Mouse (Mus musculus) C3H10T1/2 (cell line): ENCODE data around the gene Mageb2. TPM values are rescaled to one million over a fixed set of nuclear protein-coding genes. Genes with fewer than 3 reads are reported as not detected.

ENCODE experiments used
- polyA plus RNA-seq, 2 experiments: library from polyadenylated mRNA; unstranded; fragments of >200 nt; fragmentation: generic; extraction: Trizol; gene quantifications; one replicate each; pipeline ENCODE4 v1.2.1; 2012; ENCODE audit warnings: missing spikeins in 2 of 2

Mageb2 gene
- polyA plus RNA-seq = under 1 TPM in 1 of 2 experiments, not detected in 1; 0.04 TPM

DNA sequence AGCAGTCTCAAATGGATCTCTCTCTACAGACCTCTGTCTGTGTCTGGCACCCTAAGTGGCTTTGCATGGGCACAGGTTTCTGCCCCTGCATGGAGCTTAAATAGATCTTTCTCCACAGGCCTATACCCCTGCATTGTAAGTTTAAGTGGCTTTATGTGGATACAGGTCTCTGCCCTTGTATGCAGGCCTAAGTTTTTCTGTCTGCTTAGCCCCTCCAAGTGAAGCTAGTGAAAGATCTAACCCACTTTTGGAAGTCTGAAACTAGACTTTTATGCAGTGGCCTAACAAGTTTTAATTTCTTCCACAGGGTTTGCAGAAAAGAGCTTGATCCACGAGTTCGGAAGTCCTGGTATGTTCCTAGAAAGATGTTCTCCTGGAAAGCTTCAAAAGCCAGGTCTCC is at the start of gene Mageb2:
TSS of gene Mageb2 (plus strand) at position 301 of the 400 bp plus-strand sequence.

Other genes with a start within 250 kb of the Mageb2 start
- not detected for gene Gm5072, start 60.8 kb downstream of the Mageb2 start, polyA plus RNA-seq
- not detected for gene Gm8914, start 148.4 kb downstream of the Mageb2 start, polyA plus RNA-seq
- not detected for gene 1700084M14Rik, start 244.2 kb downstream of the Mageb2 start, polyA plus RNA-seq